Mouse (Mus musculus): Measurements from ENCODE around the gene Sacs. TPM values are rescaled to one million over a fixed set of nuclear protein-coding genes. Genes with fewer than 3 reads are reported as not detected.
"Not testable (repeated sequence)": the region's sequence is repeated elsewhere in the genome, so short reads cannot be mapped to it uniquely, and the experiment has no call there.

The Sacs gene
- polyA plus RNA-seq, 1 experiment from 2014 or later: 2.4 TPM

- Histone ChIP-seq H3K36me3 (no peaks in the 10 kb centered on the region), H3K9ac (no peak overlapping the region), H3K27me3 (replicated peaks) (peaks cover 3% of the 10 kb centered on the region; the same call in 1 of the 2 replicates), H3K9me3 (no peaks in the 10 kb centered on the region), H3K4me2 (no peak overlapping the region), H3K27ac (no peak overlapping the region), H3K4me1 (no peaks in the 10 kb centered on the region), H3K4me3 (replicated peaks) (no peak overlapping the region)
- 71% methylated on average over 1 of the region's 1 CpGs for WGBS
- no peak for ATAC-seq (ENCODE audit: insufficient read depth, low FRiP score, low read depth)
These were observed 5.7 kb upstream of the Sacs start for GRCm38 (mm10) chr14:61132556-61132955.

- Histone ChIP-seq H3K9ac (no peak overlapping the region), H3K4me1 (no peaks in the 10 kb centered on the region), H3K4me2 (no peak overlapping the region), H3K36me3 (no peaks in the 10 kb centered on the region), H3K27ac (no peak overlapping the region), H3K9me3 (no peaks in the 10 kb centered on the region), H3K4me3 (replicated peaks) (no peak overlapping the region), H3K27me3 (replicated peaks) (peaks cover 8% of the 10 kb centered on the region; the same call in 1 of the 2 replicates)
- ATAC-seq (ENCODE audit: insufficient read depth, low FRiP score, low read depth): no peak
- 63% methylated on average over 5 of the region's 5 CpGs for WGBS
These were observed 3.8 kb upstream of the Sacs start for GRCm38 (mm10) chr14:61134381-61135030.

- no peaks in the 10 kb centered on the region for H3K9me3 ChIP-seq
- H3K27ac ChIP-seq: no peak overlapping the region
- H3K9ac ChIP-seq: no peak overlapping the region
- H3K4me1 ChIP-seq: no peaks in the 10 kb centered on the region
- H3K4me3 ChIP-seq (replicated peaks): no peak overlapping the region
- WGBS: 74% methylated on average over 5 of the region's 5 CpGs
- peaks cover 8% of the 10 kb centered on the region; the same call in 1 of the 2 replicates for H3K27me3 ChIP-seq (replicated peaks)
- ATAC-seq (ENCODE audit: insufficient read depth, low FRiP score, low read depth): no peak
- no peaks in the 10 kb centered on the region for H3K36me3 ChIP-seq
- no peak overlapping the region for H3K4me2 ChIP-seq
These were observed 847 bp upstream of the Sacs start for GRCm38 (mm10) chr14:61137410-61137809.

GRCm38 (mm10) chr14:61138727-61139067, 440 bp downstream of the Sacs start:
- H3K4me3 ChIP-seq (replicated peaks): peak overlapping the region; percentile 35
- H3K9me3 ChIP-seq: no peaks in the 10 kb centered on the region
- no peaks in the 10 kb centered on the region for H3K4me1 ChIP-seq
- no peak overlapping the region for H3K9ac ChIP-seq
- H3K27me3 ChIP-seq (replicated peaks): peaks cover 8% of the 10 kb centered on the region; the same call in 1 of the 2 replicates
- H3K36me3 ChIP-seq: no peaks in the 10 kb centered on the region
- no peak; the same call in 1 of the 2 replicates for ATAC-seq (ENCODE audit: insufficient read depth, low FRiP score, low read depth)
- WGBS: 21% methylated on average over 8 of the region's 8 CpGs
- no peak overlapping the region for H3K27ac ChIP-seq
- H3K4me2 ChIP-seq: peak overlapping the region; percentile 49

- 48% methylated on average over 8 of the region's 8 CpGs for WGBS
These were observed 5.1 kb downstream of the Sacs start for GRCm38 (mm10) chr14:61143358-61143757.

GRCm38 (mm10) chr14:61143869-61144268, 5.6 kb downstream of the Sacs start:
- Histone ChIP-seq H3K36me3 (no peaks in the 10 kb centered on the region), H3K27ac (no peak overlapping the region), H3K27me3 (replicated peaks) (no peaks in the 10 kb centered on the region), H3K4me1 (no peaks in the 10 kb centered on the region), H3K9ac (no peak overlapping the region), H3K4me3 (replicated peaks) (no peak overlapping the region), H3K9me3 (no peaks in the 10 kb centered on the region), H3K4me2 (no peak overlapping the region)
- ATAC-seq (ENCODE audit: insufficient read depth, low FRiP score, low read depth): no peak
- WGBS: 36% methylated on average over 11 of the region's 11 CpGs

More at GRCm38 (mm10) chr14:61143358-61143757, 5.1 kb downstream of the Sacs start:
- no peaks in the 10 kb centered on the region for H3K4me1 ChIP-seq
- H3K4me3 ChIP-seq (replicated peaks): no peak overlapping the region
- no peaks in the 10 kb centered on the region for H3K9me3 ChIP-seq
- H3K27ac ChIP-seq: no peak overlapping the region
- no peak overlapping the region for H3K4me2 ChIP-seq
- no peak for ATAC-seq (ENCODE audit: insufficient read depth, low FRiP score, low read depth)
- no peak overlapping the region for H3K9ac ChIP-seq
- no peaks in the 10 kb centered on the region for H3K36me3 ChIP-seq
- H3K27me3 ChIP-seq (replicated peaks): no peaks in the 10 kb centered on the region

- WGBS: 91% methylated on average over 13 of the region's 13 CpGs
- ATAC-seq (ENCODE audit: insufficient read depth, low FRiP score, low read depth); H3K27ac ChIP-seq; H3K4me3 ChIP-seq (replicated peaks); H3K9me3 ChIP-seq; H3K4me2 ChIP-seq; H3K4me1 ChIP-seq; H3K36me3 ChIP-seq; H3K27me3 ChIP-seq (replicated peaks); H3K9ac ChIP-seq: not testable (repeated sequence)
These were observed 12.2 kb downstream of the Sacs start for GRCm38 (mm10) chr14:61150416-61150815.

GRCm38 (mm10) chr14:61154900-61155585, 16.8 kb downstream of the Sacs start:
- ATAC-seq (ENCODE audit: insufficient read depth, low FRiP score, low read depth): no peak
- WGBS: 76% methylated on average over 6 of the region's 6 CpGs

GRCm38 (mm10) chr14:61155687-61156086, 17.4 kb downstream of the Sacs start:
- H3K36me3 ChIP-seq: no peaks in the 10 kb centered on the region
- H3K4me1 ChIP-seq: no peaks in the 10 kb centered on the region
- no peak for ATAC-seq (ENCODE audit: insufficient read depth, low FRiP score, low read depth)
- H3K9ac ChIP-seq: no peak overlapping the region
- no peaks in the 10 kb centered on the region for H3K27me3 ChIP-seq (replicated peaks)
- H3K27ac ChIP-seq: no peak overlapping the region
- no peak overlapping the region for H3K4me3 ChIP-seq (replicated peaks)
- no peak overlapping the region for H3K4me2 ChIP-seq
- no peaks in the 10 kb centered on the region for H3K9me3 ChIP-seq

More at GRCm38 (mm10) chr14:61154900-61155585, 16.8 kb downstream of the Sacs start:
- Histone ChIP-seq H3K9ac (no peak overlapping the region), H3K4me3 (replicated peaks) (no peak overlapping the region), H3K9me3 (no peaks in the 10 kb centered on the region), H3K36me3 (no peaks in the 10 kb centered on the region), H3K4me1 (no peaks in the 10 kb centered on the region), H3K27me3 (replicated peaks) (no peaks in the 10 kb centered on the region), H3K4me2 (no peak overlapping the region), H3K27ac (no peak overlapping the region)

- not testable (repeated sequence) for H3K9me3 ChIP-seq; H3K27ac ChIP-seq; H3K4me3 ChIP-seq (replicated peaks); H3K4me1 ChIP-seq; H3K36me3 ChIP-seq; ATAC-seq (ENCODE audit: insufficient read depth, low FRiP score, low read depth); H3K9ac ChIP-seq; H3K27me3 ChIP-seq (replicated peaks); H3K4me2 ChIP-seq
- 74% methylated on average over 7 of the region's 7 CpGs for WGBS
These were observed 19.2 kb downstream of the Sacs start for GRCm38 (mm10) chr14:61157426-61157825.

GRCm38 (mm10) chr14:61160920-61161319, 22.7 kb downstream of the Sacs start:
- Histone ChIP-seq H3K9ac (no peak overlapping the region), H3K4me3 (replicated peaks) (no peak overlapping the region), H3K9me3 (no peaks in the 10 kb centered on the region), H3K4me1 (no peaks in the 10 kb centered on the region), H3K4me2 (no peak overlapping the region), H3K36me3 (no peaks in the 10 kb centered on the region), H3K27me3 (replicated peaks) (no peaks in the 10 kb centered on the region), H3K27ac (no peak overlapping the region)
- 59% methylated on average over 1 of the region's 1 CpGs for WGBS
- no peak for ATAC-seq (ENCODE audit: insufficient read depth, low FRiP score, low read depth)
